Mouse (Mus musculus): ENCODE results near the gene Naip5. TPM values are rescaled to one million over a fixed set of nuclear protein-coding genes. Genes with fewer than 3 reads are reported as not detected.
"Not testable (repeated sequence)": the region's sequence is repeated elsewhere in the genome, so short reads cannot be mapped to it uniquely, and the experiment has no call there.

Naip5 gene
- polyA plus RNA-seq (2017; shearing (Covaris generic)), result 1 to 10 TPM; 5.7 TPM

- not testable (repeated sequence) for ATAC-seq
Observed at GRCm38 (mm10) chr13:100246223-100246622, at the start of gene Naip5. TSS of gene Naip5 (minus strand) at chr13:100246323.

DNA sequence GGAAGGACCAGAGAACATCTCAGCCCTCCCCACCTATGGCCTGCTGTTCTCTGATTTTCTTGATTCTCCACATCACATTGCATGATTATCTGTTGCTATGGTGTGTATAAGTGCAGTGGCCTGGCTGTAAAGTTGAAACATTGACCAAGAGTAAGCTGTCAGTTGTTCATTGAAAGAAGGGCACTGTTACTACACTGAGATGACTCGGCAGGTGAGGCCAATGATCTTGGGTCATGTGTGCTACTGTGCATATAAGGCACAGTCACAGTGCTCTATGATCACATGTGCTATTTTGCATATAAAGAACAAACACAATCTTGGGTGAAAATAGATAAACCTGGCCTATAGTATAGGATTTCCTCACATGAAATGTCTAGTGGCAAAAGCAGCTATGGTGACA is 38.5 kb upstream of the Naip5 start:
- no peak for ATAC-seq

DNA sequence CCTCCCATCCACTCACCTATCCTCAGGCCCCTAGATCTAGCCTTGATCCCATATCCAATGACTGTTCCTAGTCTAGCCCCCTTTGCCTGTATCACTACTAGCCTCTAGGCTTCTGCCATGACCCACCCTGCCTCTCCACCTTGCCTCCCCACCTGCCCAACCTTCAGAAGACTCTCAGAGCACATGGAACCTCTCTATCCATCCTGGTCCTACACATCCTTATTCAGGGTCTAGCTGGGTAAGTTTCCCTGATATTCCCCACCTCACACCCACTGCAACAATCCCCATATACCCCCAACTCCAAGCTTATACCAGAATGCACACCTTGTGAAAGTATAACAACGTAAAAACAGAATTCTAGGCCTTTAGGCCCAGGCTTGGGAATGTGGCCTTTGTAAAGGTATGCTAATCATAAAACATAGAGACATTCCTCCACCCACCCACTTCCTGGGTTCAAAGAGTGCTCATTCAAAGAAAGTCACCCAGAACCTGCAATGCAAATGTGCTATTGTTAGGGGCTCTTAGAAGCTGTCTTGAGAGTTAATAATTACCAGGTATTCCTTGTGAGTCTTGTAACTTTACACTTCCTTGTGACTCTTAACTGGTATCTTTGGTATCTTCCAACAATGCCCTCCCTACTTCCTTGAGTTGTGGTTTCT is 25.5 kb upstream of the Naip5 start:
- not testable (repeated sequence) for ATAC-seq

GRCm38 (mm10) chr13:100256996-100257395 is 10.9 kb upstream of the Naip5 start:
- not testable (repeated sequence) for ATAC-seq

- not testable (repeated sequence) for ATAC-seq
Observed at GRCm38 (mm10) chr13:100255925-100256324, 9.8 kb upstream of the Naip5 start.

DNA sequence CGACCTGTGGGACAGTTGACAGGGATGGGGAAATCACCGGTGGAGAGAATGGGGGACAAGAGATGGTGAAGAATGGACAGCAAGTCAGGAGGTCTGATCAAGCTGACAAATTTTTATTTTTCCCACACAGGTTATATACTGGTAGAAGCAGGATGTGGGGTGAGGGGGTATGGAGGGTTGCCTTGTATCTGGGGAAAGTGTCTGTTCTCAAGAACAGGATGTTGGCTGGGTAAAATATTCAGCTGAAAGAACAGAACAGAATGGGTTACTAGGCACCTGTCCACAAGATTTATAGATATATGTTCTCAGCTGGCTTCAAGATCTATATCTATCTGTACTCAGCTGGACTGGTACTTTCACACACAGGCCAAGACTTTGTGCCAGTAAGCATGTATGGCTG is 5.8 kb upstream of the Naip5 start:
- peak; percentile 52 for ATAC-seq

DNA sequence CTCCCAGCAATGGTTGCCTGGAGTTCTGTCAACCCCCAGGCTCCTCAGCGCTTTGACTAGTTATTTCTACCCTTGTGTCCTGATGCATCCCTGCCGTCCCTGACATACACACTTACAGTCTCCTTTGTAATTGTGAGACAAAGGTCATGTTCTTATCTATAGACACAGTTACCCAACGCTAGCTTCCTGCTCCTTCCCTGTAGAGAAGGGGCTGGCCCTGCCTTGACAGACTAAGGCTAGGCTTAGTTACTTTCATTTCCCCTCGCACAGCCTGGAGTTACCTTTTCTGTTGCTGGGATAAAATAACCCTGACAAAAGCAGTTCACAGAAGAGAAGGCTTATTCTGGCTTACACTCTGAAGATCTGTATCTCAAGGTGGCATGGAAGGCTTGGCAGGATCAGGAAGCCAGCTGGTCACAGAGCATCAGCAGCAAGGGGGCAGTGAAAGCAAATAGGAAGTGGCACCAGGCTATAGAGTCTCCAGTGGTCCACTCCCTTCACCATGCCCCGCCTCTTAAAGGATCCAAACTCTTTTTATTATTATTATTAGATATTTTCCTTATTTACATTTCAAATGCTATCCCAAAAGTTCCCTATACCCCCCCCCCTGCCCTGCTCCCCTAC is 885 bp upstream of the Naip5 start:
- peak; percentile 74 for ATAC-seq

DNA sequence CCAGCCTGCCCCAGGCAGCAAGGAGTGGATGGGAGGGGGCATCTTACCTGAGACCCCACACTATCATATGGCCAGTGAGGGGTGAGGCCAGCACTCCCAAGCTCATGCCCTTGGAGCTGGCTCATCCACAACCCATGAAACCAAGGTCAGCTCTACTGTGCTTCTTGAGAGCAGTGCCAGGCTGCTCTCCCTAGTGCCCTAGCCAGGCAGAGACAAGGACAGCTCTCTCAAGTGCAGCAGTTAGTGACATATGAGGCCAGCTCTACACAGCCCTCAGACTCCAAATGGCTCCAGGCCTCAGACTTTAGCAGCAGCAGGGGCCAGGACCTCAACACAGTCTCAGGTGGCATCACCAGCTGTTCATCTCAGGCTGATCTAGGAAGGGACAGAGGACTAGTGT is 2.4 kb downstream of the Naip5 start:
- ATAC-seq, result no peak

GRCm38 (mm10) chr13:100213683-100214082 is 32.4 kb downstream of the Naip5 start:
- ATAC-seq, result not testable (repeated sequence)

GRCm38 (mm10) chr13:100210540-100210939 is 35.6 kb downstream of the Naip5 start:
- ATAC-seq, result no peak

DNA sequence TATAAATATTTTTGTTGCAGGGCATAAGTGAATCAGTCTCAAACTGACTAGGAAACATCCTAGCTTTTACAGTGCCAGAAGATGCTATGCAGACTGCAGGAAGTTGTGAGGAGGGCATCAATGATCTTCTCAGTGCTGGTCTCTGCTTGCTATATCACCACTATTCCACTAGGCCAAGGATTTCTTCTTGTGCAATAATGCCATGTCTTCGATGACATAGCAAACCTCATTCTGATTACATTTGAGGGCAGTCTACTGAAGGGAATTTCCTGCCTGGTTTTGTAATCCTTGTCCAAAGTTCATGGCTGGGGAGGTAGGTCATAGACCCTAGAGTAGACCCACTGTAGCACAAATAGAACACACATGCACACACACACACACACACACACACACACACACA is 42.8 kb downstream of the Naip5 start:
- ATAC-seq, result no peak

DNA sequence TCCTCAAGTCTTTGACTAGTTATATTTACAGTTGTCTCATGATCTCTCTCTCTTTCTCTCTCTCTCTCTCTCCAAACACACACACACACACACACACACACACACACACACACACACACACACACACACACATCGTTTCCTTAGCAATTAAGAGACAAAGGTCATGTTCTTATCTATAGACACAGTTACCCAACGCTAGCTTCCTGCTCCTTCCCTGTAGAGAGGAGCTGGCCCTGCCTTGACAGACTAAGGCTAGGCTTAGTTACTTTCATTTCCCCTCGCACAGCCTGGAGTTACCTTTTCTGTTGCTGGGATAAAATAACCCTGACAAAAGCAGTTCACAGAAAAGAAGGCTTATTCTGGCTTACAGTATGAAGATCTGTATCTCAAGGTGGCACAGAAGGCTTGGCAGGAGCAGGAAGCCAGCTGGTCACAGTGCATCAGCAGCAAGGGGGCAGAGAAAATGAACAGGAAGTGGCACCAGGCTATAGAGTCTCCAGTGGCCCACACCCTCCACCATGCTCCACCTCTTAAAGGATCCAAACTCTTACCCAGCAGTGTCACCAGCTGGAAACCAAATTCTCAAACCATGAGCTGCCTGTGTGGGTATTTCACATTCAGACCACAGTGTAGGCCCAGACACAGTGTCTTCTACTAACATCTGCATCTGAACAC is 44.3 kb downstream of the Naip5 start, which contains the start of gene Naip2:
Gene Naip2, minus strand, starts transcription at position 434 of the 675 bp plus-strand sequence.
- peak; percentile 92 for ATAC-seq

GRCm38 (mm10) chr13:100200778-100201177 is 45.3 kb downstream of the Naip5 start:
- no peak for ATAC-seq

- no peak for ATAC-seq
Observed at GRCm38 (mm10) chr13:100195421-100195820, 50.7 kb downstream of the Naip5 start.

DNA sequence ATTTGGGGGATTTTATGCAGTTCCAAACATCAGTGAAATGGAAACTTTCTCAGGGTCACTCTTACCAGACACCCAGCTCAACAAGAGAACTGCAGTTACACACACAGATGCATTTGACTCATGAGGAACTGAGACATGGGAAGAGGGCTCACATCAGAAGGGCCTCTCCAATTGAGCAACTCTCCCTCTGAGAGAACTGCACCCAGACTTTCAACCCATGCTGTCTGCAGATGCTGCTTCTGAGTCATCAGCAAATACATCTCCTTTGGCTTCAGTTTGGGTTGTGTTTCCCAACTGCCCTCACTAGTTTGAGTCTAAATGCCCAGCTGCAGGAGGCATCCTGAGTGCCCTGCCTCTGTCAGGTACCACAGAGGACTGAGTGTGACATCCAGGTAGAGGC is 63.0 kb downstream of the Naip5 start:
- not testable (repeated sequence) for ATAC-seq

DNA sequence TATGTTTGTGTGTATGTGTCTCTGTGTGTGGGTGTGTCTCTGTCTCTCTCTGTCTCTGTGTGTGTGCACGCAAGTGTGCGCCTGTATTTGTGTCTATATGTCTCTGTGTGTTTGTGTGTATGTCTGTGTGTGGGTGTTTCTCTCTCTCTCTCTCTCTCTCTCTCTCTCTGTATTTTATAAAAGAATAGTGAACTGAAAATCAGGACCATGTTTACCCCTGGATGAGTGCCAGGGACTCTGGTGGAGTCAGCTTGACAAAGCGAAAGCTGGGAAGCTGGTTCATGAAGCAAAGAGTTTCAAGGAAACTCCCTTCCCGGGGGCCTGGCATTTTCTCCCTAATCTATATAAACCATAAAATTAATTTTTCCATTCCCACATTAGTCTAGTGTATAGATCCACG is 71.8 kb downstream of the Naip5 start:
- ATAC-seq, result not testable (repeated sequence)

DNA sequence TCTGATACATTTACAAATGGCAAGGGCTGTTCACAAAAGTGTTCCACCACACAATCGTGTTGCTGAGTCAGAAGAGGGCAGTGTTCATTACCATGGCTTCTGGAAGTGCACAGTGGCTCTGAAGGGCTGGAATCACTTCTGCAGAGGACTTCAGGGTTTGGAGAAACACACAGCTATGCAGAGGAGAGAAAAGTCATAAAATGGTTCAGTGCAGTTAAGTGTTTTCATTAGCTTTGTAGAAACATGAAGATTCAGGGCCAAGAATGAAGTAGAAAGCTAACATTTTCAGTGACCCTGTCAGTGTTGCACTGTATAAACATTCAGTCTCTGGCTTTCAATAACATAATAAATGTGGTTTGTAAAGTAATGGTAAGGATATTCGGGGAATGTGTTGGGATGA is 79.7 kb downstream of the Naip5 start:
- ATAC-seq, result not testable (repeated sequence)

DNA sequence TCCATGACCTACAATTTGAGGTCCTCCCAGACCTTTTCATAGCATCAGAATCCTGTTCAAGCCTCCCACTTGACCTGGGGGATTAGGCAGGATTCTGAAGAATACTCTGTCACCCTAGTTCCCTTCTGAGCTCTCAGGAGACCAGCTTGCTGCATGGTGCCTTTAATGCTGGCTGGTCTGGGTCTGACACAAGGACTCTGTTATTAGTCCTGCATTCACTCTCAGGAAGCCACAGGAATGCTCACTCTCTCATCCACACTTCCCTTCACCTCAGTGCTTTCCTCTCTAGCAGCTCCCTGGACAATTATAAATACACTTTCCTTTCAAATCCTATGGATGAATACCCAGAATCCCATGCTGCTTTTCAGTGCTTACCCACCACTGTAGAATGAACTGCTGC is 83.7 kb downstream of the Naip5 start:
- not testable (repeated sequence) for ATAC-seq

Other genes with a start within 250 kb of the Naip5 start
- gene Mccc2, start 230.7 kb downstream of the Naip5 start, polyA plus RNA-seq (2017; shearing (Covaris generic)), result 10 to 100 TPM; 10.5 to 16.3 TPM
- gene Bdp1, start 142.3 kb downstream of the Naip5 start, polyA plus RNA-seq (2017; shearing (Covaris generic)), result 10 to 100 TPM; 17.5 to 20.3 TPM
- 1 to 10 TPM; 5.4 to 6.7 TPM for gene Serf1, start 138.3 kb downstream of the Naip5 start, polyA plus RNA-seq (2017; shearing (Covaris generic))
- gene Smn1, start 121.5 kb downstream of the Naip5 start, polyA plus RNA-seq (2017; shearing (Covaris generic)), result 10 to 100 TPM; 31.8 to 34.7 TPM
- 1 to 10 TPM; 7.7 to 8.6 TPM for gene Naip2, start 44.2 kb downstream of the Naip5 start, polyA plus RNA-seq (2017; shearing (Covaris generic))
- 1 to 10 TPM; 2.2 to 2.5 TPM for gene Naip6, start 71.4 kb upstream of the Naip5 start, polyA plus RNA-seq (2017; shearing (Covaris generic))
- not detected for gene Naip1, start 206.5 kb upstream of the Naip5 start, polyA plus RNA-seq (2017; shearing (Covaris generic))
- gene Gtf2h2, start 246.3 kb upstream of the Naip5 start, polyA plus RNA-seq (2017; shearing (Covaris generic)), result 10 to 100 TPM; 52.7 to 53.1 TPM